18 mouse cellular contexts compared by ENCODE assay signal in the genomic region with DNA sequence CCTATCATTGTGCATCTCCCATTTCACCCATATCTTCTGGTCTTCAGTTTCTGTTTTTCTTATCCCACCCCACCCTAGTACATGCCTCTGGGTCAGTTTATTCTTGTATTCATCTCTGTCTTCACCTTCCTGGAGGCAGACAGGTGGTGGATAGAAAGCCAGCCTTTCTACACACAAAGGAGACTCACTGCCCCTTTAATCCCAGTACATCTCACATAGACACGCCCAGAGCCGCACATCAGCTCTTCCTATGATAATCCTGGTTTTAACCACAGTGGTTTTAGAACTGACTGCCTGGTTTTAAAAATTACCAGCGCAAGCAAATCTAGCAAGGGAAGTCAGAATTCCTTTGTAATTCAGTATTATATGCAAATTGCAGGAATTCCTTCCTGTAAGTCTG. TPM values are rescaled to one million over a fixed set of nuclear protein-coding genes. Genes with fewer than 3 reads are reported as not detected.
"Had no signal": no experiment of that assay in that cellular context is flagged by ENCODE, and none has a peak within 500 bp of the region (broad histone marks: within the 10 kb centered on the region; RNA-seq: fewer than 3 reads in every experiment).

No protein-coding gene starts in this region.

- ATAC-seq: liver, embryonic 12.5 days; midbrain, embryonic 16.5 days had no signal

- H3K4me2 ChIP-seq: liver, embryonic 12.5 days; lung, embryonic 14.5 days; midbrain, embryonic 12.5 days; neural tube, embryonic 13.5 days had no signal

- DNase-seq: kidney, adult 9 months; kidney, postnatal 14 days; left cerebral cortex, postnatal 4 days; lung, embryonic 14.5 days; lung, postnatal 10 days; lung, postnatal 4 days; thymus, adult 18-20 months; thymus, postnatal 14 days had no signal

- H3K4me1 ChIP-seq: liver, embryonic 12.5 days; neural tube, embryonic 13.5 days had no signal

- H3K27me3 ChIP-seq: liver, embryonic 12.5 days; midbrain, embryonic 12.5 days; neural tube, embryonic 13.5 days had no signal

- H3K27ac ChIP-seq: liver, embryonic 12.5 days; midbrain, embryonic 12.5 days; neural tube, embryonic 13.5 days had no signal

- H3K9me3 ChIP-seq: liver, embryonic 12.5 days; megakaryocyte, embryonic 14.5 days; midbrain, embryonic 12.5 days; neural tube, embryonic 13.5 days had no signal

- H3K36me3 ChIP-seq: liver, embryonic 12.5 days; midbrain, embryonic 12.5 days; neural tube, embryonic 13.5 days had no signal

- H3K4me3 ChIP-seq: liver, embryonic 12.5 days; megakaryocyte, embryonic 14.5 days; midbrain, embryonic 12.5 days; neural tube, embryonic 13.5 days had no signal

- H3K9ac ChIP-seq: liver, embryonic 12.5 days; lung, embryonic 14.5 days; midbrain, embryonic 12.5 days; neural tube, embryonic 13.5 days had no signal

RNA-seq across cellular contexts. Expression of gene 5330417H12Rik, which starts 50.3 kb away (rescaled TPM):
- polyA plus RNA-seq: large intestine, adult 2 months; limb, embryonic 14.5 days; liver, embryonic 12.5 days; liver, embryonic 16.5 days; lung, embryonic 14.5 days; midbrain, embryonic 12.5 days; midbrain, embryonic 16.5 days; neural tube, embryonic 13.5 days; spleen, adult 2 months; urinary bladder, adult 2 months had no signal
